Mouse (Mus musculus) lung, embryonic 14.5 days (tissue): ENCODE results near the gene Cntn3. TPM values are rescaled to one million over a fixed set of nuclear protein-coding genes. Genes with fewer than 3 reads are reported as not detected.

Experiments
- ATAC-seq: fragments of 200-750 bp; cut with Nextera tagmentation; 2 replicates; pipeline ENCODE4 v1.8.0; 2017; ENCODE audit warnings: mild to moderate bottlenecking, moderate TSS enrichment, moderate library complexity; ENCODE audit not compliant: insufficient read depth
- DNase-seq: peaks from one replicate; pipeline ENCODE4 v3.0.0-alpha.2; 2015
- H3K27ac ChIP-seq: fragments of 300-500 bp; sonication (generic); 2 replicates; pipeline ENCODE4 v1.5.1; 2014; ENCODE audit warnings: low read depth, mild to moderate bottlenecking, moderate library complexity
- H3K27me3 ChIP-seq: fragments of 300-500 bp; sonication (generic); 2 replicates; pipeline ENCODE4 v1.6.1; 2014; ENCODE audit warnings: low read length, control low read depth; ENCODE audit not compliant: insufficient read depth
- H3K36me3 ChIP-seq: fragments of 300-500 bp; sonication (generic); 2 replicates; pipeline ENCODE4 v1.6.1; 2014; ENCODE audit warnings: control low read depth; ENCODE audit not compliant: insufficient read depth
- H3K4me1 ChIP-seq: fragments of 300-500 bp; sonication (generic); 2 replicates; pipeline ENCODE4 v1.6.1; 2014; ENCODE audit warnings: antibody characterized with exemption, control low read depth; ENCODE audit not compliant: insufficient read depth
- H3K4me2 ChIP-seq: fragments of 300-500 bp; sonication (generic); 2 replicates; pipeline ENCODE4 v1.6.1; 2014; ENCODE audit warnings: mild to moderate bottlenecking
- H3K4me3 ChIP-seq: fragments of 300-500 bp; sonication (generic); 2 replicates; pipeline ENCODE4 v1.5.1; 2014; ENCODE audit warnings: low read depth, low read length
- H3K9ac ChIP-seq: fragments of 300-500 bp; sonication (generic); 2 replicates; pipeline ENCODE4 v1.6.1; 2014
- H3K9me3 ChIP-seq: fragments of 300-500 bp; sonication (generic); 2 replicates; pipeline ENCODE4 v1.6.1; 2016; ENCODE audit warnings: low read depth, low read length, control low read depth
- CTCF ChIP-seq: IDR thresholded peaks from 2 replicates; pipeline ENCODE4 v1.5.1; 2016; ENCODE audit warnings: antibody characterized with exemption, low read depth
- WGBS: fragments of 180-500 bp; shearing (Covaris S2); extraction: QIAGEN DNeasy Blood & Tissue Kit; methylation state at CpG from one replicate; pipeline ENCODE4 v1.1.7; 2014; 5-methylcytosine and 5-hydroxymethylcytosine counted together
- polyA plus RNA-seq: library from polyadenylated mRNA; unstranded; fragments of >200 nt; fragmentation: Nextera tagmentation; extraction: Ambion mirVana; gene quantifications from 2 replicates; pipeline ENCODE4 v1.2.1, GENCODE M21; 2014

Gene Cntn3
- polyA plus RNA-seq, 1 experiment from 2014 or later, result 0.33 TPM

GRCm38 (mm10) chr6:102363291-102363832 is 209.5 kb downstream of the Cntn3 start:
- Histone ChIP-seq H3K4me3 (no peak overlapping the region), H3K36me3 (no peaks in the 10 kb centered on the region), H3K9me3 (no peaks in the 10 kb centered on the region), H3K4me1 (no peaks in the 10 kb centered on the region), H3K27ac (no peak overlapping the region), H3K9ac (no peak overlapping the region), H3K27me3 (no peaks in the 10 kb centered on the region), H3K4me2 (no peak overlapping the region)
- DNase-seq (no peak), ATAC-seq (no peak)
- WGBS, result 73% methylated on average over 3 of the region's 3 CpGs
- no peak for TF ChIP-seq CTCF

DNA sequence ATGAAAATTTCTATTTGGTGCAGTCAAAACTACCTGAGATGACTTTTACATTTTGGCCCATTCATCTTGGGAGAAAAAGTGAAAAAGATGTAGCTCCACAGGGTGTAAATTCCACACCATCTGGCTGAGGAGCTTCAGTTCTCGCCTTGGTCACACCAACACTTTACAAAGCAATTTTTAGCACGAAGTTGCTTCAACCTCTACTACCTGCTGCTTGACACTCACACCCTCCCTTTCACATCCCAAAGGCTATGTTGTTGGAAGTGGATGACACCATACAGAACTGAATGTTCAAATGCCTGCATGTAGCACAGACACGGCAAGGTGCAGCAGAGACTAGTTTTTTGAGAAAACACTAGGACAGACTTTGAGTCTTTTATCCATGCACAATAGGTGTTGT is 240.8 kb downstream of the Cntn3 start:
- DNase-seq (no peak), ATAC-seq (no peak)
- H3K36me3 ChIP-seq, result no peaks in the 10 kb centered on the region
- H3K4me2 ChIP-seq, result no peak overlapping the region
- 48% methylated on average over 3 of the region's 3 CpGs for WGBS
- no peak for TF ChIP-seq CTCF
- H3K9me3 ChIP-seq, result no peaks in the 10 kb centered on the region
- no peaks in the 10 kb centered on the region for H3K4me1 ChIP-seq
- H3K27ac ChIP-seq, result no peak overlapping the region
- H3K9ac ChIP-seq, result no peak overlapping the region
- H3K4me3 ChIP-seq, result no peak overlapping the region
- H3K27me3 ChIP-seq, result no peaks in the 10 kb centered on the region

DNA sequence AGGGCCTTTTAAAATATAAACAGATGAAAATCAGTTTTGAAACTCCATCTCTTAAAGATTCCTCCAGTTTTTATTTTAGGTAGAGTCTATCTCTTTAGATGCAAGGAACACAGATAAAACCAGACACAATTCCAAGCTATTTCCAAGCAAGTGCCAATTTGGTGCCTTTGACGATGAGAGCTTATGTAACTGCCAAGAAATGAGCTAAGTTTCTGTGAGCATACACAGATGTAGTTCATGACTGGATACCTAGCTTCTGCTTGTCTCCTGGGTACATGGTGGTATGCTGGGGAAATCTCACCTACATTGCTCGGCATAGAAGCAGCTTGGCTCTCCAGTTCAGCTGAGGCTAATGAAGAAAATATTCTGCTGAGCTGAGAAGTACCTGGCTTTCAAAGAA is 246.2 kb downstream of the Cntn3 start:
- Histone ChIP-seq H3K4me2 (no peak overlapping the region), H3K4me1 (no peaks in the 10 kb centered on the region), H3K9me3 (no peaks in the 10 kb centered on the region), H3K27me3 (no peaks in the 10 kb centered on the region), H3K36me3 (no peaks in the 10 kb centered on the region), H3K4me3 (no peak overlapping the region), H3K27ac (no peak overlapping the region), H3K9ac (no peak overlapping the region)
- ATAC-seq (no peak), DNase-seq (no peak)
- WGBS, result 82% methylated on average over 2 of the region's 2 CpGs
- no peak for TF ChIP-seq CTCF

DNA sequence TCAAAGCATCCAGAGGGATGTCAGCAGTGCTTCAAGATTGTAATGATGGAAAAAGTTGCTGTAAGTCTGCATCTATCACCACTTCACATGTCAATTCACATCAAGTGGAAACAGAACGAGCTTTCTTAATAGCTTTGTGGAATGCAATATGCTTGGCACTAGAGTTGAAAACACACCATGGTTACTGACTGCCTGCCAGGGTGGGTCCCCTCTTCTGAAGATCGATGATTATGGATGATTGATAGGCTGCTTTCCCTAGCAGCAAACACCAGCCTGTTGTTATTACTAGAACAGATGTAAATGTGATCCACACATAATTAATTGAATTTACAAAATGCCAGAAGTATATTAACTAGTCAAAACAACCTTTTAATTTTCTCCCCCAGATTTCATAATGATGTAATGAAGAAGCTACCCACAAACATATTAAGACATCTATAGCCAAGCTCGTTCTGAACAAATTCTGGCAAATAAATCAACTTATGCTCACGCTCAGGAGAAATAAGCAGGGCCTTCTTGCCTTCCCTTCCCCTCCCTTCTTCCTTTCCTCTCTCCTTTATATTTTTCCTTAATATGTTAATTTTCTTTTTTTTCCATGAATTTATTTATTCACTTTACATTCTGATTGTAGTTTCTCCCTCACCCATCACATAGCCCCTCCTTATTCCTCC is 250.2 kb downstream of the Cntn3 start:
- no peak overlapping the region for H3K9ac ChIP-seq
- H3K4me2 ChIP-seq, result no peak overlapping the region
- DNase-seq (no peak), ATAC-seq (no peak)
- TF ChIP-seq CTCF, result no peak
- H3K4me1 ChIP-seq, result no peaks in the 10 kb centered on the region
- H3K4me3 ChIP-seq, result no peak overlapping the region
- no peaks in the 10 kb centered on the region for H3K36me3 ChIP-seq
- 44% methylated on average over 4 of the region's 4 CpGs for WGBS
- no peaks in the 10 kb centered on the region for H3K9me3 ChIP-seq
- H3K27me3 ChIP-seq, result no peaks in the 10 kb centered on the region
- H3K27ac ChIP-seq, result no peak overlapping the region

DNA sequence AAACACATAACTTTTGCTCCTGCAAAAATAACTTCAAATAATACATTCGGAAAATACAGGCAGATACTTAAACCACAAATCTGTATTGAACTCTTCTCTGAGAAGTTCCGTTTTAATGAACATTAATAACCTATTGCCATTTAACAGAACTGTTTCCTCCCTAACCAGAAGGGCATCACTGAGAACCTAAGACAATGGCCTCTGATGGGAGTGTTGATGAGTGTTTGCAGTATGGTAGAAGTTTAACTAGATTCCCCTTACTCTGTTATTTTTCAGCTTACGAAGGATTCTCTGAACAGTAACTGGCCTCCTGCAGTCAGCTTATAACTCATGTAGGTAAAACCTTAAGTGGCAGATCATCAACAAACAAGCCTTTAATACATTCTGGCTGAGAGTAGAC is 253.1 kb downstream of the Cntn3 start:
- Histone ChIP-seq H3K9ac (no peak overlapping the region), H3K9me3 (no peaks in the 10 kb centered on the region), H3K4me2 (no peak overlapping the region), H3K4me1 (no peaks in the 10 kb centered on the region), H3K27ac (no peak overlapping the region), H3K4me3 (no peak overlapping the region), H3K36me3 (no peaks in the 10 kb centered on the region), H3K27me3 (no peaks in the 10 kb centered on the region)
- TF ChIP-seq CTCF, result no peak
- DNase-seq (no peak), ATAC-seq (no peak)
- WGBS, result 39% methylated on average over 3 of the region's 3 CpGs

GRCm38 (mm10) chr6:102282889-102283288 is 290.0 kb downstream of the Cntn3 start:
- H3K4me1 ChIP-seq, result no peaks in the 10 kb centered on the region
- H3K27ac ChIP-seq, result no peak overlapping the region
- DNase-seq (no peak), ATAC-seq (no peak)
- H3K4me3 ChIP-seq, result no peak overlapping the region
- H3K9me3 ChIP-seq, result no peaks in the 10 kb centered on the region
- H3K4me2 ChIP-seq, result no peak overlapping the region
- no peak overlapping the region for H3K9ac ChIP-seq
- H3K36me3 ChIP-seq, result no peaks in the 10 kb centered on the region
- no peaks in the 10 kb centered on the region for H3K27me3 ChIP-seq
- WGBS, result 61% methylated on average over 2 of the region's 2 CpGs
- no peak for TF ChIP-seq CTCF

- TF ChIP-seq CTCF, result no peak
- ATAC-seq, result no peak
- no peaks in the 10 kb centered on the region for H3K4me1 ChIP-seq
- H3K9me3 ChIP-seq, result no peaks in the 10 kb centered on the region
- DNase-seq, result no peak
- H3K4me2 ChIP-seq, result no peak overlapping the region
- H3K27ac ChIP-seq, result no peak overlapping the region
- no peak overlapping the region for H3K9ac ChIP-seq
- 60% methylated on average over 1 of the region's 1 CpGs for WGBS
- H3K36me3 ChIP-seq, result no peaks in the 10 kb centered on the region
- no peaks in the 10 kb centered on the region for H3K27me3 ChIP-seq
- no peak overlapping the region for H3K4me3 ChIP-seq
Observed at GRCm38 (mm10) chr6:102231015-102231414, 341.9 kb downstream of the Cntn3 start.

DNA sequence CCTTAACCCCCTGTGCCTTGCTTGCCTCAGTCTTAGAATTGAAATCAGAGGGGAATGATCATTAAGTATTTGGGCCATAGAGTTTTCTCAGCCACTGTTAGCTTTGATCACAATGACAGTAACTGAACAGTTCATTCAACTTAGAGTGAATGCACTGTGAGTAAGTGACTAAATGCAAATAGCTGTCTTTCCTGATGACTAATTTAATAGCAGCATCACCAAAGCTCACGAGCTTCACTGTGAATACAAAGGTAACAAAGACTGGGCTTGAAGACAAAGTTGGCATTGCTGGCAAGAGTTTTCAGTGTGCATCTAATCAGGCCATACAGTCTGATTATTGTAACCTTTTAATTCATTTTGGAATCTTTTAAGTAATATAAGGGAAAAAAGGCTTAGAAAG is 386.6 kb downstream of the Cntn3 start:
- 58% methylated on average over 1 of the region's 1 CpGs for WGBS
- Histone ChIP-seq H3K4me1 (no peaks in the 10 kb centered on the region), H3K27ac (no peak overlapping the region), H3K36me3 (no peaks in the 10 kb centered on the region), H3K4me3 (no peak overlapping the region), H3K27me3 (no peaks in the 10 kb centered on the region), H3K4me2 (no peak overlapping the region), H3K9ac (no peak overlapping the region), H3K9me3 (no peaks in the 10 kb centered on the region)
- TF ChIP-seq CTCF, result no peak
- ATAC-seq (no peak), DNase-seq (no peak)
